Mouse (Mus musculus) limb, embryonic 11.5 days (tissue): ENCODE results near the gene Smap2. TPM values are rescaled to one million over a fixed set of nuclear protein-coding genes. Genes with fewer than 3 reads are reported as not detected.
A peak's percentile ranks its signal among the peaks of the same experiment; 100 is the strongest.
"Not testable (repeated sequence)": the region's sequence is repeated elsewhere in the genome, so short reads cannot be mapped to it uniquely, and the experiment has no call there.

ENCODE experiments used
- ATAC-seq: fragments of 200-750 bp; cut with Nextera tagmentation; 2 replicates; pipeline ENCODE4 v1.8.0; 2017; ENCODE audit warnings: low read depth; ENCODE audit not compliant: insufficient number of reproducible peaks, low FRiP score, low TSS enrichment
- DNase-seq: peaks from one replicate; pipeline ENCODE4 v3.0.0-alpha.2; 2015; ENCODE audit warnings: low spot score
- H3K27ac ChIP-seq: fragments of 300-500 bp; sonication (generic); replicated peaks from 2 replicates; pipeline ENCODE4 v1.5.1; 2014; ENCODE audit warnings: low read depth, mild to moderate bottlenecking, low read length
- H3K27me3 ChIP-seq: fragments of 300-500 bp; sonication (generic); 2 replicates; pipeline ENCODE4 v1.6.1; 2014; ENCODE audit warnings: mild to moderate bottlenecking, low read length, mixed read lengths; ENCODE audit not compliant: control insufficient read depth, insufficient read depth
- H3K36me3 ChIP-seq: fragments of 300-500 bp; sonication (generic); 2 replicates; pipeline ENCODE4 v1.6.1; 2014; ENCODE audit warnings: mild to moderate bottlenecking, low read length, moderate library complexity, mixed read lengths; ENCODE audit not compliant: control insufficient read depth, insufficient read depth
- H3K4me1 ChIP-seq: fragments of 300-500 bp; sonication (generic); 2 replicates; pipeline ENCODE4 v1.6.1; 2014; ENCODE audit warnings: low read length, mixed read lengths; ENCODE audit not compliant: control insufficient read depth, insufficient read depth
- H3K4me2 ChIP-seq: fragments of 300-500 bp; sonication (generic); 2 replicates; pipeline ENCODE4 v1.6.1; 2014; ENCODE audit warnings: low read depth, mild to moderate bottlenecking, moderate library complexity; ENCODE audit not compliant: severe bottlenecking
- H3K4me3 ChIP-seq: fragments of 300-500 bp; sonication (generic); 2 replicates; pipeline ENCODE4 v1.5.1; 2014; ENCODE audit warnings: low read depth, low read length
- H3K9ac ChIP-seq: fragments of 300-500 bp; sonication (generic); 2 replicates; pipeline ENCODE4 v1.6.1; 2014; ENCODE audit warnings: mild to moderate bottlenecking, low read length
- H3K9me3 ChIP-seq: fragments of 300-500 bp; sonication (generic); 2 replicates; pipeline ENCODE4 v1.6.1; 2016; ENCODE audit warnings: low read length; ENCODE audit not compliant: control insufficient read depth
- WGBS: fragments of 180-500 bp; shearing (Covaris S2); extraction: QIAGEN DNeasy Blood & Tissue Kit; methylation state at CpG from one replicate; pipeline ENCODE4 v1.1.7; 2014; 5-methylcytosine and 5-hydroxymethylcytosine counted together
- polyA plus RNA-seq: library from polyadenylated mRNA; unstranded; fragments of >200 nt; fragmentation: Nextera tagmentation; extraction: Ambion mirVana; gene quantifications from 2 replicates; pipeline ENCODE4 v1.2.1, GENCODE M21; 2014

The Smap2 gene
- 14.3 and 16.0 TPM in 2 replicates for polyA plus RNA-seq

DNA sequence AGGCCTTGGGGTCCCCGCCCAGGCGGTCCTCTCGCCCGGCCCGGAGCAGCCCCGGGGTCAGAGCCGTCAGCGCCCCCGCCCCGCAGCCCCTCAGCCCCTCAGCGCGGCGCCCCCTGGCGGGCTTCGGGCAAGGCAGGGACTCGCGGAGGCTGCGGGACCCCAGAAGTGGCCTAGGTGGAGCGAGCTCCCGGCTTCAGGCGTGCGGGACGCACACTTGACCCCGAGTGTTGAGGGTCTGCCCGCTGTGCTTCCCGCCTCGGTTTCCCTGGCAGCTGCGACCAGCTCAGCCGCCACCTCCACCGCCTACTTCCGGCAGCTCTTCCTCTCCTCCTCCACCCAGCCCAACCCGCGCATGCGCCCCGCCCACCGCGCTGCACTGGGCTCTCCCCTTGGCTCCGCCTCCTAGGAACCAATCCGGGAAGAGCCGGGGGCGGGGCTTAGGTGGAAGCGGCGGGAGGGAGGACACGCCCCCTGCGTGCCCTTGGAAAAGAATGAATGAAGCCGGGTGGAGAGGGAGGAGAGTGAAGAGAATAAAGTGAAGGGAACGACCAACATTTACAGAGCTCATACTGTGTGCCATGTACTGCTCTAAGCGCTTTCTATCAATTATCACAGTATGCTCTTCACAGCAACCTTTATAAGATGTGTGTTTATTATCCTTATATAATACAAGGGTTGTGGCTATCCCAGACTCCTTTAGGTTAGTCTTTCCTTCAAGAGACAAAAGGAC, at the start of gene Smap2:
TSS of gene Smap2 (minus strand) at position 320 of the 730 bp plus-strand sequence.
- Histone ChIP-seq H3K27me3 (no peaks in the 10 kb centered on the region), H3K4me1 (peaks cover 5% of the 10 kb centered on the region), H3K36me3 (no peaks in the 10 kb centered on the region), H3K4me2 (peak within 1 kb of the TSS; percentile 89), H3K9ac (peak within 1 kb of the TSS; percentile 66), H3K9me3 (no peaks in the 10 kb centered on the region), H3K4me3 (peak within 1 kb of the TSS; percentile 72), H3K27ac (no peak within 1 kb of the TSS)
- ATAC-seq = peak; percentile 98
- peak; percentile 99 for DNase-seq
- WGBS = 1% methylated on average over 31 of the region's 48 CpGs

DNA sequence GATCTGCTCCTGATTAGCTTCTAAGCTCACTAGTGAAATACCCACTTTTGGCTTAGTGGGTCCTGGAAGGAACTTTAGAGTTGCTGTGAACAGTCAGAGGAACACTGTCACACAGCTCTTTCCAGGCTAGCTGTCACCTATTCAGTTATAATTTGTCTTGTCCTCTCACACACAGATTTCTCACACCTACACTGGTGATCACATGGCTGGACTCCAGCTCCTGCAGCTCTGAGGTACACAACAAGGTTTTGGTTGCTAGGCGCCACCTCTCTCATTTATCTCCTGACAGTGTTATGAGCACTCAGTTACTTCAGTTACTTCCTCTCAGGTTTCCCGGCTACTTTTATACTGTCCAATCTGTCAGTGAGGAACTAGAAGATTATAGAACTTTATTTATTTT, 48.3 kb upstream of the Smap2 start:
- WGBS = 87% methylated on average over 2 of the region's 2 CpGs
- Histone ChIP-seq H3K36me3 (no peaks in the 10 kb centered on the region; the same call in 1 of the 2 replicates), H3K9me3 (no peaks in the 10 kb centered on the region), H3K4me2 (no peak overlapping the region), H3K27me3 (no peaks in the 10 kb centered on the region), H3K4me1 (no peaks in the 10 kb centered on the region), H3K9ac (no peak overlapping the region), H3K27ac (no peak overlapping the region), H3K4me3 (no peak overlapping the region)
- no peak for ATAC-seq
- DNase-seq = no peak

DNA sequence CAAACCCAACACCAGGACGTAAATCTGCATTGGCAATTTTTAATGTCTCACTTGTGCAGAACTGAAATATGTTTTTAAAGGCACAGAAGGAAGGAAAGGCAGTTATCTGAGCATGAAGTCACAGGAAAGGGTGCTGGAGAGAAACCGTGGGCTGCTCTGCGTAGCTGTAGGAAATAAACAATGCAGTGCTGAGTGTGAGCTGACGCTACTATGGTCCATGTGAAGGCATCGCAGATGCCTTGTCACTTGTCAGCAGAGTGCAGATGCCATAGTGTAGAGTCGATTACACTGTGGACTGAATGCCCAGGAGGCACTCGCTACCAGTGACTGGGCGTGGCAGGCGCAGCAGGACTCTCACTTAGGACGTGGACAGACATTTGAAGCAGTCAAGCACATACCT, 42.2 kb upstream of the Smap2 start:
- not testable (repeated sequence) for ATAC-seq, H3K4me2 ChIP-seq, H3K4me3 ChIP-seq, H3K4me1 ChIP-seq, H3K27me3 ChIP-seq, H3K27ac ChIP-seq, H3K9ac ChIP-seq, H3K36me3 ChIP-seq, DNase-seq, H3K9me3 ChIP-seq
- 90% methylated on average over 9 of the region's 10 CpGs for WGBS

DNA sequence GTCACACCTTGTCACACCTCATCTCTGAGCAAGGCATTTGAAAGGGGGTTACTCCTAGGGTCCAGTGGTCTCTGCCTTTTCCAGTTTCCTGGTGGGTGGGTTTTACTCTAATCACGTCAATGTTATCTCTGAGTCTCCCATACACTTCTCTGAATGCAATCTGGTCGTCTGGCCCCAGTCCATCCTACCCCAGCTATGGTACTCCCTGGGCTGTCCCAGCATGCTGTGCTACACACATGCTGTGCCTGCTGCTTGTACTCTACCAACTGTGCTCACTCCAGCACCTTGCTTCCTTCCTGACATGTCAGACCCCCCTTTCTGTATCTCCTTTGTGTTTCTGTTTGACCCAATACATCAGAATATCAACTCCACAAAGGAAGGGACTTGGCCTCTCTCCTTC, 40.0 kb upstream of the Smap2 start:
- Histone ChIP-seq H3K9me3 (no peaks in the 10 kb centered on the region), H3K4me3 (no peak overlapping the region), H3K4me2 (no peak overlapping the region), H3K27me3 (peaks cover 6% of the 10 kb centered on the region; the same call in 1 of the 2 replicates), H3K9ac (no peak overlapping the region), H3K27ac (no peak overlapping the region), H3K36me3 (no peaks in the 10 kb centered on the region), H3K4me1 (0 out of 2 replicates have a peak, but pooled peaks cover 3% of the 10 kb centered on the region)
- ATAC-seq = no peak
- 67% methylated on average over 2 of the region's 2 CpGs for WGBS
- no peak for DNase-seq

DNA sequence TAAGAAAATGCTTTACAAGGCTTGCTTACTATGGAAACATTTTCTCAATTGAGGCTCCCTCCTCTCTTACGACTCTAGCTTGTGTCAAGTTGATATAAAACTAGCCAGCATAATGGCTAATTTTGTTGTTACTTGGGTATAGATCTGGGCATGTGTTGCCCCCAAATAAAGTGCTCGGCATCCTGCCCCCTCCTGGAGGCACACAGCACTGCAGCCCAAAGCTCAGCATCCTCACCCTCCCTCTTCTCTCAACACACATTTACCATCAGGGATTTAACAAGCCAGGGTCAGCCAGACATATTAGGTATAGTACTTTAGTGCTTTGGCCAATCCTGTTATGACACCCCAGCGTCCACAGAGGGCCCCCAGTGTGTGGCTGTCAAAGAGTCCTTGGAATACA, 39.3 kb upstream of the Smap2 start:
- no peak overlapping the region for H3K9ac ChIP-seq
- H3K4me1 ChIP-seq = 0 out of 2 replicates have a peak, but pooled peaks cover 3% of the 10 kb centered on the region
- ATAC-seq = no peak
- no peak for DNase-seq
- H3K4me2 ChIP-seq = no peak overlapping the region
- H3K36me3 ChIP-seq = no peaks in the 10 kb centered on the region
- no peak overlapping the region for H3K4me3 ChIP-seq
- H3K27ac ChIP-seq = no peak overlapping the region
- no peaks in the 10 kb centered on the region for H3K9me3 ChIP-seq
- WGBS = 46% methylated on average over 3 of the region's 3 CpGs
- H3K27me3 ChIP-seq = peaks cover 6% of the 10 kb centered on the region; the same call in 1 of the 2 replicates

DNA sequence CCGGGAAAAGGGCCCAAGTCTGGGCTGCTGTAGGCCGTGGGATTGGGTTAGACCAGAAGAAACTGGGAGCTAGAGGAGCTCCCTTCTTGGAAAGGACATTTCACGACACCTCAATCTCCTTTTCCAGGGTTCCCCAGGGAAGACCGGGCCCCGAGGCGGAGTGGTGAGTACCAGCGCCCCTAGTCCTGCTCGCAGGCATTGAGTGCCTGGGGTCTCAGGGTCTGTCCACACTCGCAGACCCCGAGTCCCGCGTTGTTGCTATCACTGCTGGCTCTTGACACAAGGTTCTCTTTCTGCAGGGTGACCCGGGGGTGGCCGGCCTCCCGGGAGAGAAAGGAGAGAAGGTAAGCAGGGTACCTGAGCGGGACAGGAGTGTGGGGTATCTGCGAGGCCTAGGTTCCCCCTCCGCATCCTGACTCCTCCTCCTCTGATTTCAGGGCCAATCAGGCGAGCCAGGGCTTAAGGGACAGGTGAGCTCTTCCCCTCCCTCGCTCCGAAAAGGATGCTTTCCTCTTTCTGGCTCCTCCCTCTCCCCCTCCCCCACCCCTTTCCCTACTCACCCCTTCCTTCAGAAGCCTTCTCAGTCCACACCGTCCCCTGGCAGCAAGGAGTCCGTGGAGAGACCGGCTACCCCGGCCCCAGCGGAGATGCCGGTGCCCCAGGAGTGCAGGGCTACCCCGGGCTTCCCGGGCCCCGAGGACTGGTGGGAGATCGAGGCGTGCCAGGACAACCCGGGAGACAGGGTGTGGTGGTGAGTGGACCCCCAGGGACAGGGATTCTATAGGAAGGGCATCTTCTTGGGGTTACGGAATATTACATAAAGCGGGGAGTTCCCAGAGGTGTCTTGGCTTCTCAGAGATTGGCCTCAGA, 35.6 kb upstream of the Smap2 start:
- Histone ChIP-seq H3K27ac (no peak overlapping the region), H3K9me3 (no peaks in the 10 kb centered on the region), H3K4me2 (peak overlapping the region; percentile 27), H3K27me3 (peaks cover 6% of the 10 kb centered on the region; the same call in 1 of the 2 replicates), H3K4me3 (peak overlapping the region; percentile 16; the same call in 1 of the 2 replicates), H3K9ac (peak overlapping the region; percentile 27; the same call in 1 of the 2 replicates), H3K36me3 (no peaks in the 10 kb centered on the region), H3K4me1 (0 out of 2 replicates have a peak, but pooled peaks cover 3% of the 10 kb centered on the region)
- 10% methylated on average over 34 of the region's 35 CpGs for WGBS
- ATAC-seq = peak; percentile 14; the same call in 1 of the 2 replicates
- DNase-seq = peak; percentile 26

DNA sequence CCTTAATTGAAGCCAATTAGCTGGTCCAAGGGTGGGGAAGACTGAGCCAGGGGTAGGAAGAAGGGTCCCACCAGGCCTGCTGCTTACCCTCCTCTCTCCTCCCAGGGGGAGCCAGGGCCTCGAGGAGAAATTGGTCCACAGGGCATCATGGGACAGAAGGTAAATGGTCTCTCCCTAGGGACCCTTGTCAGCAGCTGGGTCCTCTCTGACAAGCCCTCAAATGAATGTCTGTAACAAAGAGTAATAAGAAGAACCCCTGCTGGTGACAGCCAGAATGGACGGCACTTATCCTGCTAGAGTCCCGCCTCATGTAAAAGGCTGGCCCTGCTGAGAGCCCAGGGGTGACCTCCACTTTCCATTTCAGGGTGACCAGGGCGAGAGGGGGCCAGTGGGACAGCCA, 34.8 kb upstream of the Smap2 start:
- Histone ChIP-seq H3K9me3 (no peaks in the 10 kb centered on the region), H3K9ac (no peak overlapping the region), H3K4me2 (no peak overlapping the region), H3K4me3 (no peak overlapping the region), H3K27me3 (peaks cover 6% of the 10 kb centered on the region; the same call in 1 of the 2 replicates), H3K27ac (no peak overlapping the region), H3K36me3 (no peaks in the 10 kb centered on the region), H3K4me1 (0 out of 2 replicates have a peak, but pooled peaks cover 3% of the 10 kb centered on the region)
- WGBS = 27% methylated on average over 4 of the region's 4 CpGs
- ATAC-seq = no peak
- DNase-seq = no peak

DNA sequence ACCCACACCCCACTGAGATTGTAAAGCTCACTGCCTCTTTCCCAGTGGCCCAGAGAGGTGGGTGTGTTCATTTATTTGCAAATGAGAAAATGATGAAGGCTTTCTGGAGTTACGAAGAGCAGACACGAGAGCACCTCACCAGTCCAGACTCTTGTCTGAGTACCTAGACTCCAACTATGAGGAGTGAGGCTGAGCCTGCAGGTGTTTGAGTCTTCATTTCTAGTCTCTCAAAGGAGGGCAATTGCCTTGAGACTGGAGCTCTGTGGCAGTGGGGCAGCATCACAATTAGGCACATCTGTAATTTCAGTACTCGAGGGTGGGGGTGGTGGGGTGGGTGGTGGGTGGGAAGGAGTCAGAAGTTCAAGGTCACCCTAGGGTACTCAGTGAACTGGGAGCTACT, 25.9 kb upstream of the Smap2 start:
- Histone ChIP-seq H3K27ac (no peak overlapping the region), H3K36me3 (no peaks in the 10 kb centered on the region), H3K9ac (no peak overlapping the region), H3K27me3 (peaks cover 27% of the 10 kb centered on the region), H3K4me3 (no peak overlapping the region), H3K4me2 (no peak overlapping the region), H3K4me1 (peaks cover 10% of the 10 kb centered on the region), H3K9me3 (no peaks in the 10 kb centered on the region)
- 68% methylated on average over 3 of the region's 3 CpGs for WGBS
- DNase-seq = no peak
- no peak for ATAC-seq
